Mouse (Mus musculus) midbrain, embryonic 10.5 days (tissue): ENCODE measurements around the gene AI661453. TPM values are rescaled to one million over a fixed set of nuclear protein-coding genes. Genes with fewer than 3 reads are reported as not detected.

Experiments
- DNase-seq: peaks from one replicate; pipeline ENCODE4 v3.0.0-alpha.2; 2017; ENCODE audit warnings: low spot score
- H3K27ac ChIP-seq: fragments of 300-500 bp; sonication (generic); replicated peaks from 2 replicates; pipeline ENCODE4 v1.5.1; 2016; ENCODE audit warnings: mild to moderate bottlenecking
- H3K27me3 ChIP-seq: fragments of 300-500 bp; sonication (generic); 2 replicates; pipeline ENCODE4 v1.6.1; 2016; ENCODE audit warnings: low read depth, mild to moderate bottlenecking; ENCODE audit not compliant: poor library complexity, severe bottlenecking
- H3K36me3 ChIP-seq: fragments of 300-500 bp; sonication (generic); 2 replicates; pipeline ENCODE4 v1.6.1; 2016; ENCODE audit warnings: mild to moderate bottlenecking, moderate library complexity
- H3K4me1 ChIP-seq: fragments of 300-500 bp; sonication (generic); 2 replicates; pipeline ENCODE4 v1.6.1; 2016
- H3K4me3 ChIP-seq: fragments of 300-500 bp; sonication (generic); 2 replicates; pipeline ENCODE4 v1.5.1; 2016; ENCODE audit warnings: mild to moderate bottlenecking, moderate library complexity
- H3K9me3 ChIP-seq: fragments of 300-500 bp; sonication (generic); replicated peaks from 2 replicates; pipeline ENCODE4 v1.6.1; 2016; ENCODE audit warnings: mild to moderate bottlenecking
- WGBS: fragments of 180-500 bp; shearing (Covaris S2); methylation state at CpG from one replicate; pipeline ENCODE4 v1.1.7; 2016; 5-methylcytosine and 5-hydroxymethylcytosine counted together
- polyA plus RNA-seq: library from polyadenylated mRNA; unstranded; fragments of >200 nt; fragmentation: Nextera tagmentation; extraction: Ambion mirVana; gene quantifications from 2 replicates; pipeline ENCODE4 v1.2.1, GENCODE M21; 2016

AI661453 gene
- polyA plus RNA-seq, 1 experiment from 2014 or later = 0.20 TPM

GRCm38 (mm10) chr17:47461688-47462087, 25.3 kb downstream of the AI661453 start:
- no peaks in the 10 kb centered on the region for H3K36me3 ChIP-seq
- H3K27ac ChIP-seq = no peak overlapping the region
- no peak overlapping the region for H3K4me3 ChIP-seq
- H3K27me3 ChIP-seq = peaks cover 56% of the 10 kb centered on the region
- H3K4me1 ChIP-seq = peaks cover 36% of the 10 kb centered on the region
- no peaks in the 10 kb centered on the region for H3K9me3 ChIP-seq
- DNase-seq = no peak
- WGBS = 74% methylated on average over 3 of the region's 3 CpGs

- Histone ChIP-seq H3K27me3 (peaks cover 61% of the 10 kb centered on the region), H3K9me3 (no peaks in the 10 kb centered on the region), H3K4me3 (no peak overlapping the region), H3K27ac (no peak overlapping the region), H3K4me1 (peaks cover 36% of the 10 kb centered on the region), H3K36me3 (no peaks in the 10 kb centered on the region)
- no peak for DNase-seq
- 77% methylated on average over 7 of the region's 7 CpGs for WGBS
These were observed 25.8 kb downstream of the AI661453 start for GRCm38 (mm10) chr17:47462209-47462608.

GRCm38 (mm10) chr17:47462728-47463388, 26.4 kb downstream of the AI661453 start:
- WGBS = 51% methylated on average over 9 of the region's 9 CpGs
- Histone ChIP-seq H3K36me3 (no peaks in the 10 kb centered on the region), H3K9me3 (no peaks in the 10 kb centered on the region), H3K27me3 (peaks cover 68% of the 10 kb centered on the region), H3K4me1 (peaks cover 39% of the 10 kb centered on the region), H3K4me3 (no peak overlapping the region), H3K27ac (no peak overlapping the region)
- DNase-seq = no peak

GRCm38 (mm10) chr17:47464248-47464965, 28.0 kb downstream of the AI661453 start:
- no peaks in the 10 kb centered on the region for H3K36me3 ChIP-seq
- no peak for DNase-seq
- no peak overlapping the region for H3K27ac ChIP-seq
- H3K4me3 ChIP-seq = no peak overlapping the region
- peaks cover 83% of the 10 kb centered on the region for H3K27me3 ChIP-seq
- peaks cover 49% of the 10 kb centered on the region for H3K4me1 ChIP-seq
- 40% methylated on average over 12 of the region's 12 CpGs for WGBS
- no peaks in the 10 kb centered on the region for H3K9me3 ChIP-seq

GRCm38 (mm10) chr17:47465016-47465415, 28.6 kb downstream of the AI661453 start:
- H3K36me3 ChIP-seq = no peaks in the 10 kb centered on the region
- no peak overlapping the region for H3K27ac ChIP-seq
- DNase-seq = no peak
- H3K27me3 ChIP-seq = peaks cover 88% of the 10 kb centered on the region
- H3K9me3 ChIP-seq = no peaks in the 10 kb centered on the region
- no peak overlapping the region for H3K4me3 ChIP-seq
- 75% methylated on average over 11 of the region's 11 CpGs for WGBS
- H3K4me1 ChIP-seq = peaks cover 49% of the 10 kb centered on the region

- peaks cover 90% of the 10 kb centered on the region for H3K27me3 ChIP-seq
- no peak overlapping the region for H3K4me3 ChIP-seq
- no peaks in the 10 kb centered on the region for H3K36me3 ChIP-seq
- H3K9me3 ChIP-seq = no peaks in the 10 kb centered on the region
- peaks cover 49% of the 10 kb centered on the region for H3K4me1 ChIP-seq
- H3K27ac ChIP-seq = no peak overlapping the region
- no peak for DNase-seq
- 31% methylated on average over 9 of the region's 9 CpGs for WGBS
These were observed 29.9 kb downstream of the AI661453 start for GRCm38 (mm10) chr17:47466284-47466683.

GRCm38 (mm10) chr17:47467659-47468058, 31.2 kb downstream of the AI661453 start:
- H3K27ac ChIP-seq = no peak overlapping the region
- H3K4me3 ChIP-seq = 0 out of 2 replicates have a peak overlapping the region, but pooled peaks have one; percentile 47
- peaks cover 92% of the 10 kb centered on the region for H3K27me3 ChIP-seq
- H3K36me3 ChIP-seq = no peaks in the 10 kb centered on the region
- peaks cover 47% of the 10 kb centered on the region for H3K4me1 ChIP-seq
- 55% methylated on average over 11 of the region's 11 CpGs for WGBS
- DNase-seq = no peak
- H3K9me3 ChIP-seq = no peaks in the 10 kb centered on the region

GRCm38 (mm10) chr17:47468063-47468462, 31.6 kb downstream of the AI661453 start:
- peaks cover 44% of the 10 kb centered on the region for H3K4me1 ChIP-seq
- peak overlapping the region; percentile 49; the same call in 1 of the 2 replicates for H3K27ac ChIP-seq
- peak overlapping the region; percentile 47 for H3K4me3 ChIP-seq
- peaks cover 94% of the 10 kb centered on the region for H3K27me3 ChIP-seq
- no peak for DNase-seq
- H3K9me3 ChIP-seq = no peaks in the 10 kb centered on the region
- WGBS = 15% methylated on average over 14 of the region's 14 CpGs
- H3K36me3 ChIP-seq = no peaks in the 10 kb centered on the region

GRCm38 (mm10) chr17:47468466-47468865, 32.1 kb downstream of the AI661453 start:
- peak; percentile 34 for DNase-seq
- Histone ChIP-seq H3K27ac (peak overlapping the region; percentile 49; the same call in 1 of the 2 replicates), H3K4me3 (peak overlapping the region; percentile 47), H3K4me1 (peaks cover 47% of the 10 kb centered on the region), H3K27me3 (peaks cover 96% of the 10 kb centered on the region), H3K36me3 (no peaks in the 10 kb centered on the region), H3K9me3 (no peaks in the 10 kb centered on the region)
- 5% methylated on average over 34 of the region's 34 CpGs for WGBS

- Histone ChIP-seq H3K27ac (no peak overlapping the region), H3K36me3 (no peaks in the 10 kb centered on the region), H3K9me3 (no peaks in the 10 kb centered on the region), H3K4me3 (no peak overlapping the region), H3K4me1 (peaks cover 38% of the 10 kb centered on the region), H3K27me3 (peaks cover 84% of the 10 kb centered on the region)
- 84% methylated on average over 4 of the region's 4 CpGs for WGBS
- no peak for DNase-seq
These were observed 33.2 kb downstream of the AI661453 start for GRCm38 (mm10) chr17:47469642-47470041.

GRCm38 (mm10) chr17:47470121-47470520, 33.7 kb downstream of the AI661453 start:
- Histone ChIP-seq H3K4me3 (no peak overlapping the region), H3K36me3 (no peaks in the 10 kb centered on the region), H3K9me3 (no peaks in the 10 kb centered on the region), H3K27me3 (peaks cover 79% of the 10 kb centered on the region), H3K4me1 (peaks cover 33% of the 10 kb centered on the region), H3K27ac (no peak overlapping the region)
- no peak for DNase-seq
- WGBS = 92% methylated on average over 4 of the region's 4 CpGs

- peaks cover 74% of the 10 kb centered on the region for H3K27me3 ChIP-seq
- 91% methylated on average over 5 of the region's 5 CpGs for WGBS
- no peaks in the 10 kb centered on the region for H3K9me3 ChIP-seq
- DNase-seq = no peak
- H3K4me3 ChIP-seq = no peak overlapping the region
- no peak overlapping the region for H3K27ac ChIP-seq
- H3K36me3 ChIP-seq = no peaks in the 10 kb centered on the region
- peaks cover 29% of the 10 kb centered on the region for H3K4me1 ChIP-seq
These were observed 34.3 kb downstream of the AI661453 start for GRCm38 (mm10) chr17:47470686-47471085.
